Mouse (Mus musculus) lung, embryonic 14.5 days (tissue): ENCODE data around the gene Sel1l3. TPM values are rescaled to one million over a fixed set of nuclear protein-coding genes. Genes with fewer than 3 reads are reported as not detected.
A peak's percentile ranks its signal among the peaks of the same experiment; 100 is the strongest.

Experiments
- ATAC-seq: fragments of 200-750 bp; cut with Nextera tagmentation; 2 replicates; pipeline ENCODE4 v1.8.0; 2017; ENCODE audit warnings: mild to moderate bottlenecking, moderate TSS enrichment, moderate library complexity; ENCODE audit not compliant: insufficient read depth
- DNase-seq: peaks from one replicate; pipeline ENCODE4 v3.0.0-alpha.2; 2015
- H3K27ac ChIP-seq: fragments of 300-500 bp; sonication (generic); 2 replicates; pipeline ENCODE4 v1.5.1; 2014; ENCODE audit warnings: low read depth, mild to moderate bottlenecking, moderate library complexity
- H3K27me3 ChIP-seq: fragments of 300-500 bp; sonication (generic); 2 replicates; pipeline ENCODE4 v1.6.1; 2014; ENCODE audit warnings: low read length, control low read depth; ENCODE audit not compliant: insufficient read depth
- H3K36me3 ChIP-seq: fragments of 300-500 bp; sonication (generic); 2 replicates; pipeline ENCODE4 v1.6.1; 2014; ENCODE audit warnings: control low read depth; ENCODE audit not compliant: insufficient read depth
- H3K4me1 ChIP-seq: fragments of 300-500 bp; sonication (generic); 2 replicates; pipeline ENCODE4 v1.6.1; 2014; ENCODE audit warnings: antibody characterized with exemption, control low read depth; ENCODE audit not compliant: insufficient read depth
- H3K4me2 ChIP-seq: fragments of 300-500 bp; sonication (generic); 2 replicates; pipeline ENCODE4 v1.6.1; 2014; ENCODE audit warnings: mild to moderate bottlenecking
- H3K4me3 ChIP-seq: fragments of 300-500 bp; sonication (generic); 2 replicates; pipeline ENCODE4 v1.5.1; 2014; ENCODE audit warnings: low read depth, low read length
- H3K9ac ChIP-seq: fragments of 300-500 bp; sonication (generic); 2 replicates; pipeline ENCODE4 v1.6.1; 2014
- H3K9me3 ChIP-seq: fragments of 300-500 bp; sonication (generic); 2 replicates; pipeline ENCODE4 v1.6.1; 2016; ENCODE audit warnings: low read depth, low read length, control low read depth
- CTCF ChIP-seq: IDR thresholded peaks from 2 replicates; pipeline ENCODE4 v1.5.1; 2016; ENCODE audit warnings: antibody characterized with exemption, low read depth
- WGBS: fragments of 180-500 bp; shearing (Covaris S2); extraction: QIAGEN DNeasy Blood & Tissue Kit; methylation state at CpG from one replicate; pipeline ENCODE4 v1.1.7; 2014; 5-methylcytosine and 5-hydroxymethylcytosine counted together
- polyA plus RNA-seq: library from polyadenylated mRNA; unstranded; fragments of >200 nt; fragmentation: Nextera tagmentation; extraction: Ambion mirVana; gene quantifications from 2 replicates; pipeline ENCODE4 v1.2.1, GENCODE M21; 2014

The Sel1l3 gene
- polyA plus RNA-seq, 1 experiment from 2014 or later = 6.8 TPM

GRCm38 (mm10) chr5:53124701-53125100 is 89.0 kb downstream of the Sel1l3 start:
- H3K4me3 ChIP-seq = no peak overlapping the region
- ATAC-seq (no peak), DNase-seq (no peak)
- peaks cover 5% of the 10 kb centered on the region; the same call in 1 of the 2 replicates for H3K4me1 ChIP-seq
- no peaks in the 10 kb centered on the region for H3K9me3 ChIP-seq
- H3K9ac ChIP-seq = no peak overlapping the region
- H3K36me3 ChIP-seq = no peaks in the 10 kb centered on the region
- H3K27me3 ChIP-seq = no peaks in the 10 kb centered on the region
- WGBS = 53% methylated on average over 4 of the region's 4 CpGs
- TF ChIP-seq CTCF = no peak
- no peak overlapping the region for H3K4me2 ChIP-seq
- no peak overlapping the region for H3K27ac ChIP-seq

- Histone ChIP-seq H3K36me3 (no peaks in the 10 kb centered on the region), H3K4me3 (no peak overlapping the region), H3K4me2 (no peak overlapping the region), H3K9me3 (no peaks in the 10 kb centered on the region), H3K27ac (no peak overlapping the region), H3K4me1 (peaks cover 5% of the 10 kb centered on the region; the same call in 1 of the 2 replicates), H3K27me3 (no peaks in the 10 kb centered on the region), H3K9ac (no peak overlapping the region)
- peak; percentile 57; the same call in 1 of the 2 replicates for ATAC-seq
- peak; percentile 84 for TF ChIP-seq CTCF
- 41% methylated on average over 10 of the region's 10 CpGs for WGBS
- peak; percentile 86 for DNase-seq
Observed at GRCm38 (mm10) chr5:53123525-53124286, 90.0 kb downstream of the Sel1l3 start.

- no peak overlapping the region for H3K9ac ChIP-seq
- 33% methylated on average over 3 of the region's 3 CpGs for WGBS
- no peak for TF ChIP-seq CTCF
- H3K36me3 ChIP-seq = no peaks in the 10 kb centered on the region
- no peak overlapping the region for H3K4me2 ChIP-seq
- H3K27ac ChIP-seq = peak overlapping the region; percentile 58
- DNase-seq = peak; percentile 95
- no peaks in the 10 kb centered on the region for H3K9me3 ChIP-seq
- ATAC-seq = peak; percentile 87
- H3K4me1 ChIP-seq = peaks cover 5% of the 10 kb centered on the region; the same call in 1 of the 2 replicates
- no peaks in the 10 kb centered on the region for H3K27me3 ChIP-seq
- H3K4me3 ChIP-seq = no peak overlapping the region
Observed at GRCm38 (mm10) chr5:53119689-53120088, 94.0 kb downstream of the Sel1l3 start.

- no peak for TF ChIP-seq CTCF
- no peak overlapping the region for H3K9ac ChIP-seq
Observed at GRCm38 (mm10) chr5:53118212-53118611, 95.5 kb downstream of the Sel1l3 start.

GRCm38 (mm10) chr5:53114616-53115267 is 99.0 kb downstream of the Sel1l3 start:
- Histone ChIP-seq H3K4me1 (no peaks in the 10 kb centered on the region; the same call in 1 of the 2 replicates), H3K4me2 (no peak overlapping the region), H3K4me3 (no peak overlapping the region), H3K27me3 (no peaks in the 10 kb centered on the region), H3K9ac (no peak overlapping the region), H3K36me3 (no peaks in the 10 kb centered on the region), H3K9me3 (no peaks in the 10 kb centered on the region), H3K27ac (no peak overlapping the region)
- no peak for ATAC-seq
- no peak for TF ChIP-seq CTCF
- no peak for DNase-seq
- 63% methylated on average over 12 of the region's 12 CpGs for WGBS

More at GRCm38 (mm10) chr5:53118212-53118611, 95.5 kb downstream of the Sel1l3 start:
- no peak for ATAC-seq
- no peak overlapping the region for H3K4me2 ChIP-seq
- no peak overlapping the region for H3K27ac ChIP-seq
- no peaks in the 10 kb centered on the region for H3K9me3 ChIP-seq
- peaks cover 5% of the 10 kb centered on the region; the same call in 1 of the 2 replicates for H3K4me1 ChIP-seq
- no peaks in the 10 kb centered on the region for H3K27me3 ChIP-seq
- no peaks in the 10 kb centered on the region for H3K36me3 ChIP-seq
- 80% methylated on average over 8 of the region's 8 CpGs for WGBS
- no peak for DNase-seq
- no peak overlapping the region for H3K4me3 ChIP-seq

GRCm38 (mm10) chr5:53112942-53113341 is 100.8 kb downstream of the Sel1l3 start:
- ATAC-seq (no peak), DNase-seq (peak; percentile 52)
- peak; percentile 41 for TF ChIP-seq CTCF
- no peak overlapping the region for H3K4me3 ChIP-seq
- H3K4me2 ChIP-seq = no peak overlapping the region
- no peak overlapping the region for H3K27ac ChIP-seq
- no peaks in the 10 kb centered on the region for H3K36me3 ChIP-seq
- H3K9ac ChIP-seq = no peak overlapping the region
- no peaks in the 10 kb centered on the region for H3K9me3 ChIP-seq
- no peaks in the 10 kb centered on the region for H3K27me3 ChIP-seq
- peaks cover under 1% of the 10 kb centered on the region; the same call in 1 of the 2 replicates for H3K4me1 ChIP-seq
- 82% methylated on average over 5 of the region's 5 CpGs for WGBS

GRCm38 (mm10) chr5:53111036-53111435 is 102.7 kb downstream of the Sel1l3 start:
- H3K9ac ChIP-seq = no peak overlapping the region
- H3K4me3 ChIP-seq = no peak overlapping the region
- no peak overlapping the region for H3K27ac ChIP-seq
- H3K27me3 ChIP-seq = no peaks in the 10 kb centered on the region
- H3K36me3 ChIP-seq = no peaks in the 10 kb centered on the region
- peak; percentile 16 for DNase-seq
- H3K4me2 ChIP-seq = no peak overlapping the region
- H3K9me3 ChIP-seq = no peaks in the 10 kb centered on the region
- no peak for ATAC-seq
- H3K4me1 ChIP-seq = peaks cover 10% of the 10 kb centered on the region
- WGBS = 50% methylated on average over 5 of the region's 5 CpGs
- TF ChIP-seq CTCF = no peak
